Comparison of ENCODE assay signal across 8 mouse cellular contexts in the genomic region with DNA sequence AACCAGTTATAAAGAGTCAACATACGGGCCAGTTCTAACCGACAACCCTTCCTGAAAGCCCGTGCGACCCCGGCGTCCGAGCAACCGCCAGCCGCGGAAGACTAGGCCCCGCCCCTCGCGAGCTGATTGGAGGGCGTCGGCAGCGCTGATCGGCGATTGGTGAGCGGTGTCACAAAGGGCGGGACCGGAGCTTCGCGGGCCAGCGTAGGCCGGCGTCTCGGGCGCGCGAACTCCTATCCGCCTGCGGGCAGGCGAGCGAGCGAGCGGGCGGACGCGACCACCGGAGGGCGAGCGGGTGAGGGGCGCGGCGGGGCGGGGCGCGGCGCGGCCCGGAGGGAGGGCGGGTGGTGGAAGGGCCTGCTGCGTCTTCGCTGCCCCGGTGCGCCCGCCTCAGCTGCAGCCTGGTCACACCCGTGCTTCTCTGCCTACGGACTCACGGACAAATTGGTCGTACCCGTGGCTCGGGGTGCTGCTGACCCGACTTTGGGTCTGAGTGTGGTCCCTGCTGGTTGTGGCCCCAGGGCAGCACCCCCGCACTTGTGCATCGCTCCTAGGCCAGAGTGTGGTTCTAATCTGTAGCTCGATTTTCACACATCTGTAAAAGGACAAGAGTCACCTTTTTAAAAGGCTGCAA. TPM values are rescaled to one million over a fixed set of nuclear protein-coding genes. Genes with fewer than 3 reads are reported as not detected.
DNase-seq lines count a peak whose midpoint lies in the region; TF ChIP-seq lines count a peak whose summit lies in the region.

A gene (plus strand): TSS at position 205 of the 634 bp plus-strand sequence.

- H3K4me3 ChIP-seq in gastrocnemius, adult 2 months = peak within 1 kb of the TSS; percentile 81
- H3K4me3 ChIP-seq in megakaryocyte, embryonic 14.5 days (replicated peaks) = peak within 1 kb of the TSS; percentile 99

- no peak for TF ChIP-seq CTCF in gastrocnemius, adult 2 months (IDR thresholded peaks at IDR 0.05)

- peaks cover 75% of the 10 kb centered on the region for H3K4me1 ChIP-seq in megakaryocyte, embryonic 14.5 days

- peak; percentile 87 for DNase-seq in WW6 (ENCODE audit: low read depth, low spot score)
- DNase-seq in cerebellum, postnatal 4 days (ENCODE audit: low spot score in 2 of 2) = peak; percentile 89 to 97
- peak; percentile 93 for DNase-seq in gastrocnemius, adult 2 months
- DNase-seq in hindlimb bud, embryonic 11.5 days (ENCODE audit: extremely low spot score, low read depth, low spot score) = peak; percentile 56
- peak; percentile 77 to 87 for DNase-seq in left cerebral cortex, adult 8-10 months (ENCODE audit: low spot score in 2 of 2)
- peak; percentile 93 to 95 for DNase-seq in right cerebral cortex, postnatal 10 days (ENCODE audit: low spot score in 2 of 2)
- DNase-seq in urinary bladder, postnatal 25 days (ENCODE audit: low spot score) = peak; percentile 94

- H3K9me3 ChIP-seq in megakaryocyte, embryonic 14.5 days = no peaks in the 10 kb centered on the region

- peaks cover 45% of the 10 kb centered on the region for H3K36me3 ChIP-seq in megakaryocyte, embryonic 14.5 days (replicated peaks; ENCODE audit: low read length)

- peak within 1 kb of the TSS; percentile 73 for H3K27ac ChIP-seq in gastrocnemius, adult 2 months

- intact Hi-C loops in gastrocnemius, adult 2 months (cut with DNase I) = loop anchor here (5.0 kb wide), 1 partner anchor 158 kb away; no protein-coding TSS in a partner anchor

- H3K27me3 ChIP-seq in megakaryocyte, embryonic 14.5 days (replicated peaks) = no peaks in the 10 kb centered on the region

RNA-seq across cellular contexts. Expression of the gene that starts here (rescaled TPM):
- total RNA-seq in gastrocnemius, adult 2 months (2021) = under 1 TPM; 0.59 to 0.64 TPM
- total RNA-seq in left cerebral cortex, adult 8-10 months (2022) = 10 to 100 TPM; 10.2 to 13.8 (median 11.9) TPM
- 1.3 TPM in 1 of 2 replicates, not detected in the other for polyA plus RNA-seq in megakaryocyte, embryonic 14.5 days (2012; ENCODE audit: insufficient read depth, low replicate concordance)

Comparison
In these comparisons a context has a peak if more than half of its experiments do, and no peak if none do; other contexts are left out.
1. Peak in every context shown above with its lines: DNase-seq, H3K4me3 ChIP-seq and H3K27ac ChIP-seq.
2. RNA of the gene that starts here (total RNA-seq): 10.2 to 13.8 TPM in left cerebral cortex, adult 8-10 months; 0.59 to 0.64 TPM in gastrocnemius, adult 2 months; every median in the first group is over 4 times any median in the second.
3. Peak in DNase-seq, H3K4me3 ChIP-seq and H3K27ac ChIP-seq in gastrocnemius, adult 2 months; RNA of the gene not detected or under 1 TPM.